Mouse (Mus musculus) intestine, postnatal 0 days (tissue): ENCODE data around the gene Pold3. TPM values are rescaled to one million over a fixed set of nuclear protein-coding genes. Genes with fewer than 3 reads are reported as not detected.

ENCODE experiments used
- ATAC-seq: fragments of 200-750 bp; cut with Nextera tagmentation; 2 replicates; pipeline ENCODE4 v1.8.0; 2017; ENCODE audit warnings: mild to moderate bottlenecking, moderate TSS enrichment, moderate library complexity
- H3K27ac ChIP-seq: fragments of 300-500 bp; sonication (generic); 2 replicates; pipeline ENCODE4 v1.5.1; 2014; ENCODE audit warnings: mild to moderate bottlenecking, low read depth, low read length, moderate library complexity
- H3K27me3 ChIP-seq: fragments of 300-500 bp; sonication (generic); replicated peaks from 2 replicates; pipeline ENCODE4 v1.6.1; 2014; ENCODE audit warnings: low read length, mixed read lengths; ENCODE audit not compliant: control insufficient read depth, insufficient read depth
- H3K36me3 ChIP-seq: fragments of 300-500 bp; sonication (generic); 2 replicates; pipeline ENCODE4 v1.6.1; 2014; ENCODE audit warnings: mild to moderate bottlenecking, moderate library complexity; ENCODE audit not compliant: control insufficient read depth, insufficient read depth
- H3K4me1 ChIP-seq: fragments of 300-500 bp; sonication (generic); replicated peaks from 2 replicates; pipeline ENCODE4 v1.6.1; 2014; ENCODE audit warnings: antibody characterized with exemption, low read length, mixed read lengths; ENCODE audit not compliant: control insufficient read depth, insufficient read depth
- H3K4me2 ChIP-seq: fragments of 300-500 bp; sonication (generic); replicated peaks from 2 replicates; pipeline ENCODE4 v1.6.1; 2014; ENCODE audit warnings: low read depth, mild to moderate bottlenecking, moderate library complexity
- H3K4me3 ChIP-seq: fragments of 300-500 bp; sonication (generic); 2 replicates; pipeline ENCODE4 v1.5.1; 2014; ENCODE audit warnings: low read depth, low read length
- H3K9ac ChIP-seq: fragments of 300-500 bp; sonication (generic); 2 replicates; pipeline ENCODE4 v1.6.1; 2014; ENCODE audit warnings: mild to moderate bottlenecking, low read depth, low read length
- H3K9me3 ChIP-seq: fragments of 300-500 bp; sonication (generic); 2 replicates; pipeline ENCODE4 v1.6.1; 2016; ENCODE audit warnings: mixed run types; ENCODE audit not compliant: control insufficient read depth
- CTCF ChIP-seq: sonication (generic); IDR thresholded peaks from 2 replicates; pipeline ENCODE4 v1.5.1; 2016; ENCODE audit warnings: low read depth, mild to moderate bottlenecking, control low read depth, antibody characterized with exemption, moderate library complexity
- WGBS: fragments of 180-500 bp; shearing (Covaris S2); extraction: QIAGEN DNeasy Blood & Tissue Kit; methylation state at CpG from one replicate; pipeline ENCODE4 v1.1.7; 2014; 5-methylcytosine and 5-hydroxymethylcytosine counted together
- polyA plus RNA-seq: library from polyadenylated mRNA; unstranded; fragments of >200 nt; fragmentation: Nextera tagmentation; extraction: Ambion mirVana; gene quantifications from 2 replicates; pipeline ENCODE4 v1.2.1, GENCODE M21; 2015

Pold3 gene
- polyA plus RNA-seq, 1 experiment from 2014 or later: 18.3 TPM

DNA sequence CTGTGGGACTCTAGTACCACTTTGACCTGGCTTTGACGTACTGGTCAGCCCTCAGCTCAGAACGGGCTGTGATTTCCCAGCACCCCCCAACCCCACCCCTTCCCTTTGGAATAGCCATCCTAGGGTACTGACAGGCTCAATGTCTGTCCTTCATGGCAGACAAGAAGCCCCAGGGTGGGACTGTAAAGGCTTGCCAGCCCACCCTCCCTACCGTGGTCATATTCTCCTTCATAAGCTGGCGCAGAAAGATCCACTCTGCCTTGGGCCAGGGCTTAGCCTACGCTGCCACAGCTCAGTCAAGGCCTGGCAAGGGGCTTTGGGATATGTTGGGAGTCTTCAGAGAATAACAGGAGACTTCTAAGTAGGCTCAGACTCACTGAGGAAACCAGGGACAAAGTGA lies 78.3 kb downstream of the Pold3 start:
- no peak overlapping the region for H3K4me3 ChIP-seq
- ATAC-seq: no peak
- no peak for TF ChIP-seq CTCF
- H3K27me3 ChIP-seq: 0 out of 2 replicates have a peak, but pooled peaks cover 4% of the 10 kb centered on the region
- 90% methylated on average over 5 of the region's 5 CpGs for WGBS
- no peak overlapping the region for H3K9ac ChIP-seq
- no peak overlapping the region for H3K4me2 ChIP-seq
- H3K36me3 ChIP-seq: no peaks in the 10 kb centered on the region
- H3K27ac ChIP-seq: no peak overlapping the region
- H3K4me1 ChIP-seq: no peaks in the 10 kb centered on the region
- H3K9me3 ChIP-seq: no peaks in the 10 kb centered on the region

DNA sequence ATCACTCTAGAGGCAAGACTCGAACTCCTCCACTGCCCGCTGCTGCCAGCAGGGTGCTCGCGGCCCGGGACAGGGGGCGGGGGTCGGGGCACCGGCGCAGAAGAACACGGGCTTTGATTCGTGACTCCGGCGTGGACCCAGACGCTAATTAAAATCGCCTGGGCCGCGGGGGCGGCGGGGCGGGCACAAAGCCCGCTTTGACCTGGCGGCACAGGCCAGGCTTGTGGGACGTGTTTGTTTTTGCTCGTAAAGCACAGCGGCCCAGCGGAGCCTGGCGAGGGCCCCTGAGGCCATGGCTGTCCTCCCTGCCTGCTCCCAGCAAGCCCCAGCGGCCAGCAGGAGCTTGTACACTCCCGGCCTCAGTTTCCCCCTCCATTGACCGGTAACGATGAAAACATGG lies 79.2 kb downstream of the Pold3 start:
- Histone ChIP-seq H3K4me1 (no peaks in the 10 kb centered on the region), H3K4me2 (no peak overlapping the region), H3K36me3 (no peaks in the 10 kb centered on the region), H3K27ac (no peak overlapping the region), H3K9me3 (no peaks in the 10 kb centered on the region), H3K4me3 (no peak overlapping the region), H3K27me3 (0 out of 2 replicates have a peak, but pooled peaks cover 4% of the 10 kb centered on the region), H3K9ac (no peak overlapping the region)
- no peak for ATAC-seq
- no peak for TF ChIP-seq CTCF
- WGBS: 20% methylated on average over 31 of the region's 31 CpGs

DNA sequence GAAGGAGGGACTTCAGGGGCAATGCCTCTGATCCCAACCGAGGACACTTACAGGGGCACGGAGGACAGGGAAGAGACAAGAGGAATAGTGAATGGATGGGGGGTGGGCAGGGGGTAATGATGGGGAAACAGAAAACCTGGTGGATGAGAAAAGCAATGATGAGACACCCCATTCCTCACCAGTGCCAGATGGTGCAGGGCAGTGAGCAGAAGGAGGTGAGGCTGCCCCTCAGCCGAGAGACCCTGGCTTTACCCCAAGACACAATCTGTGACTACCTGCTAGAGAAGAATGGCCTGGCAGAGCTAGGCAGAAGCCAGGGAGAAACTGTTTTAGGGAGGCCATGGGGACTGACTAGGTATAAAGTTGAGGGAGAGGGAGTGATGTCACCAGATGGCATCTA lies 84.9 kb downstream of the Pold3 start:
- TF ChIP-seq CTCF: no peak
- no peak overlapping the region for H3K4me3 ChIP-seq
- H3K4me2 ChIP-seq: no peak overlapping the region
- 69% methylated on average over 3 of the region's 3 CpGs for WGBS
- H3K27me3 ChIP-seq: no peaks in the 10 kb centered on the region
- H3K27ac ChIP-seq: no peak overlapping the region
- H3K9ac ChIP-seq: no peak overlapping the region
- H3K36me3 ChIP-seq: no peaks in the 10 kb centered on the region
- H3K9me3 ChIP-seq: no peaks in the 10 kb centered on the region
- H3K4me1 ChIP-seq: no peaks in the 10 kb centered on the region
- ATAC-seq: no peak

DNA sequence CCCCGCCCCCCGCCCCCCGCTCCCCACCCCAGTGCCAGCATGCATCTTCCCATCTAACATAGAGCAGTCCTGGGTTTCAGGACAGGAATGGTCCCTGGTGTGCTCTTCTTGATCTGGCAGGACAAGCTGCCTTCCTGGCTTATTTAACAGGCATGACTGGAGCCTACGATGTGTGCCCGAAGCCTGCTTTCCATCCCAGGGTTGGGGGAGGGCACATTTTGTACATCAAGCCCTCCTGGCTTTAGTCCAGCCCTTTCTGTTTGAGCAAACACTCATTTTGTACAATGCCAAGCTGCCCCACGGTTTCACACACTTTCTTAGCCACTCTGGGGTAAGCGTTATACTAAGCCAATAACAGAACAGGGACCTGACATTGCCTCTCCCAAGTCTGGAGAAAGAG lies 85.3 kb downstream of the Pold3 start:
- Histone ChIP-seq H3K4me3 (no peak overlapping the region), H3K4me1 (no peaks in the 10 kb centered on the region), H3K9me3 (no peaks in the 10 kb centered on the region), H3K27me3 (no peaks in the 10 kb centered on the region), H3K36me3 (no peaks in the 10 kb centered on the region), H3K27ac (no peak overlapping the region), H3K4me2 (no peak overlapping the region), H3K9ac (no peak overlapping the region)
- WGBS: 71% methylated on average over 7 of the region's 7 CpGs
- no peak for TF ChIP-seq CTCF
- ATAC-seq: no peak

DNA sequence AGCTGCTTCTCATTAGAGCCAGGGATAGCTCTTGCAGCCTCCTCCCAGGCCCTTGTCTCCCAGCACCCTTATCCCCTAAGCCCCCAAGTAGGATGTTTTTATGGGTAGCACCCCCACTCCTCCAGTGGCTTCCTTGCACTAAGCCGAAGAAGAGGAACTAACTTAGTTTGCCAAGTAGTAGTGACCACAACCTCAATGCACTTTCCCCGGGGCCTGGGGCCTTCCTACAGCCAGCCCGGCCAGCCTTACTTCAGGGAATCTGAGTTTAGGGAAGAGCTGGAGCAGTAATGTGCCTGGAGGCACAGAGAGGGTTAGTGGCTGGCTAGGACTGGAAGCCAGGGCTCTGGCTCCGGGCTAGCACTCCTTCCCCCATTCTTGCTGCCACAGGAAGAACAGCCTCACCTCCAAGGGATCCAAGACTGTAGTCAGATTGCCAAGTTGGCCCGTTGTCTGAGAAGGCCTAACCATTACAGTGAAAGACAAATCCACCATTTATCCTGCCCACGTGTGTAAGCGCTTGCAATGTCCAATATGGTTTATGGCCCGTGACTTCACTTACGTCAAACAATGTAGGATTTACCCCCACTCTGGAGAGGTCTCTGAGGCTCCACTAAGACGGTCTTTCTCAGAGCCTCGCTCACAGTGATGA lies 86.4 kb downstream of the Pold3 start:
- no peak for ATAC-seq
- H3K36me3 ChIP-seq: no peaks in the 10 kb centered on the region
- no peak overlapping the region for H3K4me3 ChIP-seq
- no peaks in the 10 kb centered on the region for H3K27me3 ChIP-seq
- no peaks in the 10 kb centered on the region for H3K9me3 ChIP-seq
- no peaks in the 10 kb centered on the region for H3K4me1 ChIP-seq
- WGBS: 78% methylated on average over 11 of the region's 11 CpGs
- TF ChIP-seq CTCF: no peak
- H3K4me2 ChIP-seq: no peak overlapping the region
- no peak overlapping the region for H3K27ac ChIP-seq
- no peak overlapping the region for H3K9ac ChIP-seq

DNA sequence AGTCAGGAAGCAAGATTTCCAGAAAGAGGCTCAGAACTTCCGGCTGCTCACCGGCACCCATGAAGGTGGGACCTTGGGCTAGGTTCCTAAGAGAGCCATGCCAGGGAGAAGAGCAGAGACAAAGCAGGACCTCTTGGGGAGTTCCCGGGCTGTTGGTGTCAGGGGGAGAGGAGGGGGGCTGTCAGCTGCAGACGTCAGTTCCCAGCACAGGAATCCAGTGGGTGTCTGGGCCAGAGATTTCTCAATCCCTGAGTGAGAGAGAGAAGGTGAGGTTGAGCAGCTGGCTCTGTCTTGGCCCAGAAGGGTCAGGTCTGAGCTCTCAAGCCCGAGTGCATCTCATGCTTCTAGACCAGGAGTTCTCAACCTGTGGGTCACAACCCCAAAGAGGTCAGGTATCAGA lies 87.7 kb downstream of the Pold3 start:
- WGBS: 61% methylated on average over 5 of the region's 5 CpGs
- TF ChIP-seq CTCF: no peak

More for the DNA sequence above, 87.7 kb downstream of the Pold3 start:
- H3K4me2 ChIP-seq: no peak overlapping the region
- no peak overlapping the region for H3K9ac ChIP-seq
- no peaks in the 10 kb centered on the region for H3K27me3 ChIP-seq
- H3K9me3 ChIP-seq: no peaks in the 10 kb centered on the region
- H3K27ac ChIP-seq: no peak overlapping the region
- H3K36me3 ChIP-seq: no peaks in the 10 kb centered on the region
- no peak for ATAC-seq
- no peak overlapping the region for H3K4me3 ChIP-seq
- H3K4me1 ChIP-seq: no peaks in the 10 kb centered on the region

Other genes starting within 250 kb of the Pold3 start
- gene Rnf169, start 141.1 kb downstream of the Pold3 start, polyA plus RNA-seq: 1.9 and 2.1 TPM in 2 replicates
- 1.0 and 1.2 TPM in 2 replicates for gene Chrdl2, start 115.4 kb downstream of the Pold3 start, polyA plus RNA-seq
- gene Lipt2, start 37.7 kb upstream of the Pold3 start, polyA plus RNA-seq: 8.8 and 9.1 TPM in 2 replicates
- 28.9 TPM in 2 replicates for gene Kcne3, start 54.9 kb upstream of the Pold3 start, polyA plus RNA-seq
- gene Pgm2l1, start 105.8 kb upstream of the Pold3 start, polyA plus RNA-seq: 1.0 and 1.3 TPM in 2 replicates
- gene P4ha3, start 164.0 kb upstream of the Pold3 start, polyA plus RNA-seq: 0.67 and 1.6 TPM in 2 replicates